Mouse (Mus musculus) embryonic stem cell, embryonic (primary cell): Measurements from ENCODE around the gene Chst10.

Experiments
- CTCF ChIA-PET, 4 experiments: fragments of 300-600 bp in 2 of 4; fragments of 350-600 bp in 2 of 4; sonication (Branson Sonifier 250); formaldehyde crosslinking; loops; one replicate each; lab custom pipeline; 2022; ENCODE audit warnings: inconsistent platforms in 2 of 4; lab: Charles Lee
- POLR2A ChIA-PET, 4 experiments: fragments of 300-600 bp in 2 of 4; fragments of 350-600 bp in 2 of 4; sonication (Branson Sonifier 250); formaldehyde crosslinking; loops; one replicate each; lab custom pipeline; 2022; ENCODE audit warnings: antibody characterized with exemption in 4 of 4, inconsistent platforms in 1 of 4; lab: Charles Lee

Gene Chst10

DNA sequence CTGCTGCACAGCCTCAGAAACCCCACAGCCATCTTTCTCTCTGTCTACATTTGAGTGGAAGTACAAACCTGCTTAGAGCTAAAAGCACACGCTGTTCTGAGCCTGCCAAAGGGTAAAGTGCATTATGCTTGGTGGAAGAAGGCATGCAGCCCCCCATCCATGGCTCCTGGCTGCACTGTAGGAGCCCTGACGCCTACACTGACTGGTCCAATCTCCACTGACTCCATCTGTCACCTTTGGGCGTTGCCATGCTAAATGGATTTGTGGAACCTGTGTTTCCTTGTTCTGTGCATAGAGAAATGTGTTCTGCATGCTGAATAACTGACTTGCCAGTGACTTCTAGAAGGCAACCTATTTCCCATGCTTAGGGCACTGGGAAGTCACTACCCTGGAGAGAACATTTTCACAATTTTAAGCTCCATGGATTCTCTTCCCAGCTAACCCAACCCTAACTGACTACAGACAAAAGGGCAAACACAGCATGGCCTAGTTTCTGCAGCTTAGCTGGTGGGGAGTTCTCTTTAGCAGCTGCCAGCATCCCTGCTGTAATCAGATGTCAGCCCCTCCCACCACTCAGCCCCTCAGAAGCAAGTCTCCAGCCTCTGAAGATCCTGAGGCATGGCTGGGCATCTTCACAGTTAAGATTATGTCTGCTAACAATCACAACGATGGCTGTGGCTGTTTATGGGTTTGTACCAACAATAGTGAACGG lies 21.1 kb downstream of the Chst10 start:
- ChIA-PET POLR2A (no interaction called here), CTCF (no interaction called here)

DNA sequence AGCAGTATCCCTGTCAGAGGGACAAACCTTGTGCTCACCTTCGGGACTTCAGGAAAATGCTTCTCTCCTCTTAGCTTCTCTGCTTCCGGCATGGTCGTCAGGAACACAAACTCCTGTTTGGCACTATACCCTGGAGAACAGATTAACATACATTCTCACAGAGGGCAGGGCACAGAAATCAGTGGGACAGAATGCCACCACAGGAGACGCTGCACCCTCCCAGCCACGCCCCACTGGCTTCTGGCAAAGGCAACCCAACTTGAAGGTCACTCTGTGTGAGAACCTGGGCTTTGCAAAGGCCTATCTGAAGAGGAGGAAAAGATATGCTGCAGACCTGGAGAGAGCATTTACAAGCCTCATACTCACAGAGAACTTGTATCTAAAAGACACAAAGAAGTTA lies 24.1 kb downstream of the Chst10 start:
- POLR2A ChIA-PET, result no interaction called here
- CTCF ChIA-PET, result interaction anchor here in 2 of 4 experiments (1.3 to 1.5 kb wide), 2 partner anchors 12 to 61 kb away, joined by 3 read pairs; no protein-coding TSS in a partner anchor

DNA sequence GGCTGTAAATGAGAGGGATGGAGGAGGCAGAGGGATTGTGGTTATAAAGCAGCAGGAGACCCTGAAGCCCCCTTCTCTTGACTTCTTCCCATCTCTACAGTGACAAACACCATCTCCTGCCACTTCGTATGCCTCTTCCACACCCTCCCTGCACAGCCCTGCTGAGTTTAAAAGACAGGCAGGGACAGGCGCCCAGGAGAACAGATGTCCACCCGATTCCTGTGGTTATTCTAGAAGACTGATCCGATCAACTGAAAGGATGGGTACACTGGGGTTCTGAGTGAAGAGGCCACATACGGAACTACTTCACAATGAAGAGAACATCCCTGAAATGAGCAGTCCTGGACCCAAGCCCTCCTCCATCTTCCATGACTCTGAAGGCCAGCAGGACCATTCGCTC lies 26.1 kb downstream of the Chst10 start:
- ChIA-PET CTCF (no interaction called here), POLR2A (no interaction called here)

DNA sequence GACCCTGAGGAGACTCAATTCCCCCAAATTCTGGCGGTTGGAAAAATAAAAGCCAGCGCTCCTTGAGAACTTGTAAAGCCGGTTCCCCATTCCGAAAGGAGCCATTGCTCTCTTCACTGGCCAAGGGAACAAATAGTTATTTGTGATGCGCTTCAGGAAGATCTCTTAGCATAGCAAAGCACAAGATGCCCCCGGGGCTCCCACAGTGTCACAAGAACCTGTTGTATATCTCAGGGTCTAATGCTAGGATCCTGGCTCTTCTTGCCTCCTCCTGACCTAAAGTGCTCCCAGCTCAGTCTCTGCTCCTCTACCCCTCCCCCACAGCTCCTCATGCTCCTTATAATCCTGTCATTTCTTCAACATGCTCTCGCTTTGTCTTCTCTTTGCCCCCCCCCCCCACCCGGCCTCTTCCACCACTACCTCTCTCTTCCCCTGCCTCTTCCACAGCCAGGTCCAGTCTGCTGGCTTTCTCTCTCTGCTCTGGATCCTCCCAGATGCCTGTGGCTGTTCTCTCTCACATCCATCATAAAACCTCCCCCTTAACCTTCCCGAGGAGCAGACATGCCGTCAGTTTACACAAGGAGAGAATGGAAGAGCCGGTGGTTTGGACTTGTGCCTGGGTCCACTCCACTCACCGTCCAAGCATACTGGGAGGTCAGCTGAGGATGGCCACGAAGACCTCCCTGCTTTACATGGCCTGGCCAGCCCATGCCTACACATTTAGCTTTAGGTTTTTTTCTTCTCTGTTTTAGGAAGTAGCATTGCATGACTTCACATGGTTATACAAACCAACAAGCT lies 28.4 kb downstream of the Chst10 start:
- CTCF ChIA-PET, result interaction anchor here in 2 of 4 experiments (1.1 to 1.3 kb wide), 2 partner anchors 65 to 81 kb away, joined by 3 to 7 read pairs; no protein-coding TSS in a partner anchor
- POLR2A ChIA-PET, result no interaction called here

DNA sequence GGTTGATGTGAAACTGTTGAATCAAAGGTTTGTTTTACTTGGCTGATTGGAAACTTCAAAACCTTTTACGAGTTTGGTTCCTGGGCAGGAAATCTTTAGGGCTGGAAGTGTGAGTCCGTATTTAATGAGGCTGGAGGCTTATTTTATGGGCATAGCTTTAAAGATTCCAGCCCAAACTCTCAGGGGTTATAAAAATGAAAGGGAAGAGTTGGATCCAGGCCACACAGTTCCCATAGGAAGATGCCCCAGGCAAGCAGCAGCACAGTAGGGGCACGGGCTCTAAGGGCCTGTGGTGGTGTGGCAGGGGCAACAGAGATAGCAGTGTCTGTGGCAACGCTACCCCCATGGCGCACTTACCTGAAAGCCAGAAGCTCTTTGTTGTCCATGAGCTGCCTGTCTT lies 31.7 kb downstream of the Chst10 start:
- POLR2A ChIA-PET, result no interaction called here
- CTCF ChIA-PET, result no interaction called here

DNA sequence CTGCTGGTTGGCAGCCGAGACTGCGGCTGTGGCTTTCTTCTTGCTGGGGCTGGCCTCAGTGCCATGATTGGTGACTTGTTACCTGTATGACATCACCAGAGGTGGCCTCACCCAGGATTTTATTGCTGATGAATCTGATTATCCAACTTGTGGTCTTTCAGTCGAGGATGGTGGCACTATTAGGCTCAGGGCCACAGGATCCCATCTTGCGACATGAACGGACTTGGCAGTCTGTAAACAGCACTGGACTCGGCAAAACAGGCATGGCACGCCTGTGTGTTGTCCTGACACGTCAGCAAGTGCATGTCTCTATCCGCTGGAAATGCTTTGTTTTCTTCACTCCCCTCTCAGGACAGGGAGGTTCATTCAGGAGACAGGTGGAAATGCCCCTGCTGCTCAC lies 33.6 kb downstream of the Chst10 start:
- ChIA-PET CTCF (no interaction called here), POLR2A (no interaction called here)

DNA sequence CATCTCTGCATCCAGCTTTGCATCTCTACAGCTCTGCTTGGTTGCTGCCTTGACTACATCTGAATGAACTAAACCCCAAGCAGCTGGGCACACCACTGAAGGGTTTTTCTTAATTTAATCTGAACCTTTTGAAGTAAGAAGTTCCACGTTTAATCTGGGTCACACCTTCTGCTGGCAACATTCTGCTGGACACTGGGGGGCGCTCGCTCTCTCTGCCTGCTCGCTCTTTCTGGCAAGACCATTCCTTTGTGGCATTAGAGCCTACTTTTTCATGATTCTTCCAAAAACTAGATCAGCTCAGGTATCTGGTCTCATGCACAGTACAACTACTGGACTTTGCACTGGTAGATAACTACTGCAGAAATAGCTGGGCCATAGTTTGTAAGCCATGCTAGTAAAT lies 35.7 kb downstream of the Chst10 start:
- ChIA-PET POLR2A (interaction anchor here in 1 of 4 experiments (1.5 kb wide), 1 partner anchor 13 kb away, joined by 3 read pairs; no protein-coding TSS in a partner anchor), CTCF (interaction anchor here (0.5 to 2.4 kb wide), 15 partner anchors 11 to 884 kb away, joined by 3 to 12 read pairs (median 4); no protein-coding TSS in a partner anchor)

DNA sequence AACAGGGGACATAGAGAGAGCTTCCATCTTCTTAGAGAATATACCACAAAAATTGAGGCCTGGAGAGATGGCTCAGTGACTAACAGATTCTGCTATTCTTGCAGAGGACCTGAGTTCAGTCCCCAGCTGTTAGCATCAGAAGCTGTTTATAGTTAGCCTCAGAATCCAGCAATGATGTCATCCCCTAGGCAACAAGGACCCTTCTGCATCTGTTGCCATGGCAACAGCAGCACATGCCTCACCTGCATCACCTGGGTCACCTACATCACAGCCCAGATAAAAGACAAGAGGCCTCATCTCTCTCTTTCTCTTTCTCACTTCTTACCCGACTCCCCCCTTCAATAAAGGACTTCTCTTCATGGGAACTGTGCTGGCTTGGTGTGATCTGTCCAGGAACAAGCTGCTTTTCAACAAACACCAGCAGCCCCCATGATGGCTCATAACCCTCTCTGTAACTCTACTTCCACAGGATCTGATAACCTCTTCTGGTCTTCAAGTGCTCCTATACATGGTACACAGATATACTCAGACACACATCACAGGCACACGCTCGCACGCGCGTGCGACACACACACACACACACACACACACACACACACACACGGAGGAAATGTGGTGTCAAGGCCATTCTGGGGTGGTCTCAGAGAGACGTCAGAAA lies 37.0 kb downstream of the Chst10 start:
- ChIA-PET POLR2A (interaction anchor here in 1 of 4 experiments (1.5 kb wide), 1 partner anchor 14 kb away, joined by 3 read pairs; no protein-coding TSS in a partner anchor), CTCF (interaction anchor here in 3 of 4 experiments (0.6 to 2.4 kb wide), 7 partner anchors 37 to 883 kb away, joined by 3 to 12 read pairs (median 4); no protein-coding TSS in a partner anchor)

DNA sequence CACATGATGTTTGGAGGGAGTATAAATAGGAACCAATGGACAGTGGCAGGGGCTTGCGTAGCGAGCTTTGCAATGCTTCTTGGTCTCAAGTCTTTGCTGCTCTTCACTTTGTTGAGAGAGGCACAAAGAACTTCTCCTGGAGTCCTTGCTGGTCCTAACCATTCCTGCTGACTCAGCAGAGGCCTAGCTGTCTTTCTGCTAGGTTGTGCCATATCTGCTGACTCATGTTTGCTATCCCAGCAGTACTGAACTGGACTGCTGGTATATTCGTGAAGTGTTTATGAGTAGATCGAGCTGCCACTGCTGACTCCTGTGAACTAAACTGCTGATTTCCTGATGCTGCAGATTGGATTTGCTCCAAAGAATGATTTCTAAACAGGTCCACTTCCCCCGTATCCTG lies 37.8 kb downstream of the Chst10 start:
- ChIA-PET POLR2A (no interaction called here), CTCF (interaction anchor here in 2 of 4 experiments (0.6 to 1.8 kb wide), 4 partner anchors 9 to 882 kb away, joined by 3 to 5 read pairs (median 4); no protein-coding TSS in a partner anchor)

DNA sequence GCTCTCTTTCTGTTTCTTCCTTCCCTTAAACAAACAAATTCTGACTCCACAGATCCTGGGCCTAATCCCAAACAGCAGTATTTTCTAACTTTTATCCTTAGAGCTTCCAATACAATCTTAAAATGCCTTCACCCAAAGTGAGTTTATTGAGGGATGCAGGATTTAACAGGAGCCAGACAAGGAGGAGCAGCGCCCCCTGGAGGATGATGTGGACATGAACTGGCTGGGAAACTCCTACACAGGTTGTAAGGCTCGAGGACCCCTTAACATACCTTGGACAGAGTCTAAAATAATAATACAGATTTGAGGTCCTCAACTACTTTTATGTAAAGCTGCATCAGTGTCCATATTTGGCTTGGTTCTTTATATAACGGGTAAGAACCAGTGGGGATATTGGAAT lies 41.8 kb downstream of the Chst10 start:
- CTCF ChIA-PET, result interaction anchor here in 3 of 4 experiments (0.6 to 1.5 kb wide), 5 partner anchors 52 to 607 kb away, joined by 3 to 5 read pairs (median 3); no protein-coding TSS in a partner anchor
- POLR2A ChIA-PET, result interaction anchor here in 1 of 4 experiments (0.7 kb wide), 1 partner anchor 50 kb away, joined by 3 read pairs; no protein-coding TSS in a partner anchor

DNA sequence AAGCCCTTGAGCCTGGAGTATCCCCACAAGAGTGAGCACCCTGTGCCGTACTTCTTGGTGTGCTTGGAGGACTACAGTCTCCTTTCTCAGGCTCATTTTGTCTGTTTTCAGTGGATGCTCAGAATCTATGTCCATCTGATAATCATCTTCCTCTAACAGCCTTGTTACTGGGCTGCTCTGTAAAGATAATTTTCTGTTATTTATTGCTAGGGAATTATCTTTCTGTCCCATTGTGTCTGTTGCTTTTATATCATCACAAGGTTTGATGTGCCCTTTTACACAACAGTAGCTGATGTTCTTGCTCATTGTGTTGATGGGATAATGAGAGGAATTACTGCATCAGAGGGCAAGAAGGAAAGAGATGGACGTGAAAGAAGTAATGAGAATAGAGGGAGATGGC lies 45.7 kb downstream of the Chst10 start:
- POLR2A ChIA-PET, result no interaction called here
- CTCF ChIA-PET, result no interaction called here

DNA sequence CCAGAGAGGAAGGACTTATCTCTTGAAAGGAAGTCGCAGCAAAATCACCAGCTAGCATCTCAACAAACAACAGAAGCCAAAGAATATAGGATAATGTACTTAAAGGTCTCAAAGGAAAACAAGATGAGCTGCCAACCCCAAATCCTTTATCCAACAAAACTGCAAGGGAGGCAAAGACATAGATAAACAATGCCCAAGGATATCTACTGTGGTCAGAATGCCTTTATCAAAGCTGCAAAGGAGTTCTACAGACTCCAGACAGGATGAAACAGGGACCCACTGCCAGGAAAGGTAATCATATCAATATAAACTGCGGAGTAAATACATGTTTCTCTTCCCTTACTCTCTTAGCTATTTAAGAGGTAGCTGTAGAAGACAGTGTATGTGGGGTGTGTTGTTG lies 47.3 kb downstream of the Chst10 start:
- CTCF ChIA-PET, result interaction anchor here in 2 of 4 experiments (0.7 to 0.8 kb wide), 2 partner anchors 9 to 52 kb away, joined by 3 to 4 read pairs; no protein-coding TSS in a partner anchor
- POLR2A ChIA-PET, result no interaction called here

DNA sequence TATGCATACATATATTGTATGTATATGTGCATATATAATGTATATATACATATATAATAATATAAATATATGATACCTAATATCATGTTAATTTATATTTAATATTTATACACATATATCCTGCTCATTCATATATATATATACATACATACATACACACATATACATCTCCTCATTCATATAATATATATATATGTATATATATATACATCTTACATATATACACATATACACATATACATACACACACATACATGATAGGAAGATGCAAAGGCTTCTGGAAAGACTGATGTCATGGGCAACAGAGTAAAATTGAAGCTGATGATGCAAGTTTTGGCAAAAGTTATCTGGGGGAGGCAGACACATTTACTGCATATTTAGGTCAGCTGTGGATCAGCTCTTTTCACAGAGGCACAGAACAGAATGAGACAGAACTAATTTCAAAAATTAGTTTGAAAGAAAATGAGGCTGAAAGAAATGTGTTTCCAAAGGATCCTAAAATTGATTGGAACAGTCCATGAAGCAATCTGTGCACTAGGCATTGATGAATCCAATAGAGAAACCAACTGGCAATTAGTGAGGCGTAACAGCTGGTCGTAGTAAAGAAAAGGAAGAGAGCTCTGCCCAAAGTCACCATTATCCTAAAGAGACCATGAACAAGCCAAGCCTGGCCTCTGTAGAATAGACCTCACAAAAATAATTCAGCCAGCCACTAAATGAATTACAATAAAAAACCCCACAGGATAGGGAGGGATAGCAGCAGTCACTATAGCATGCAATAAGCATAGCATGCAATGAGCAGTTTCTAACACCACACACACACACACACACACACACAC lies 49.3 kb downstream of the Chst10 start:
- POLR2A ChIA-PET, result interaction anchor here in 1 of 4 experiments (1.7 kb wide), 1 partner anchor 25 kb away, joined by 4 read pairs; no protein-coding TSS in a partner anchor

DNA sequence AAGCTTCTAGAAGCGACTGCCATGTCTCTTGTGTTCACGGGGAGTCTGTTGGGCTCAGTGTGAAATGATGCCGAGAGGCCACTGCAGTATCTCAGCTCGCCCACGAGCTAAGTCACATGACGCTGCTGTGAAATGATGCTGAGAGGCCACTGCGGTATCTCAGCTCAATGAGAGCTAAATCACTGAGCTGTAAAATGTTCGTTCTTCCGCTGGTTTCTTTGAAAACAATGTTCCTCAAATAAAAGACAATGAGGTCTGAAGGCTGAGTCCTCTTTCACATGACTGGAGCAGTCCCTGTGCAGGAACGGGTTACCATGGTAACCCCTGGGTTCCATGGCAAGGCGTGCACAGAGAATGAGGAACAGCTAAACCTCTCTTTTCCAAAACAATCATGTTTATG lies 50.0 kb downstream of the Chst10 start:
- CTCF ChIA-PET, result interaction anchor here in 2 of 4 experiments (0.8 to 0.9 kb wide), 2 partner anchors 13 to 663 kb away, joined by 3 to 4 read pairs; no protein-coding TSS in a partner anchor
- POLR2A ChIA-PET, result interaction anchor here in 1 of 4 experiments (1.7 kb wide), 1 partner anchor 24 kb away, joined by 4 read pairs; no protein-coding TSS in a partner anchor

More for the DNA sequence above, 49.3 kb downstream of the Chst10 start:
- CTCF ChIA-PET, result interaction anchor here in 2 of 4 experiments (0.8 to 0.9 kb wide), 2 partner anchors 14 to 663 kb away, joined by 3 to 4 read pairs; no protein-coding TSS in a partner anchor

DNA sequence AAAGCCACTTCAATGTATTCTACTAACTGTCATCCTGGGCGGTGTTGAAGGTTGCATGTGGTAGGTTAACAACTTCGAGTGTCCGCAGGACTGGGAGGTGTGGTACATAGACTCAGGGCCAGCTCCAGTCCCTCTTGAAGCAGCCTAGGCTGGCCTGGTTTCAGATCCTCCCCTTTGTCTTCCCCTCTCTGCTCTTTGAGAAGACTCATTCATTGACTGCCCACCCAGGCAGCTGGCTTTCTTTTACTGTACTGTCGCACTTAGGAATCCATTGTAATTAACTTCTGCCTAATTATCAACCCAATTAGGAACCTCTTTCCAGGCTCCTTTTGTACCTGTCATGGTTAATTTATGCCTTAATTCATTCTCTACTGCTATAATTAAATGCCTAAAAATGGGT lies 54.7 kb downstream of the Chst10 start:
- CTCF ChIA-PET, result interaction anchor here in 1 of 4 experiments (0.7 kb wide), 1 partner anchor 94 kb away, joined by 3 read pairs; no protein-coding TSS in a partner anchor
- POLR2A ChIA-PET, result interaction anchor here in 1 of 4 experiments (0.6 kb wide), 1 partner anchor 45 kb away, joined by 3 read pairs; no protein-coding TSS in a partner anchor

DNA sequence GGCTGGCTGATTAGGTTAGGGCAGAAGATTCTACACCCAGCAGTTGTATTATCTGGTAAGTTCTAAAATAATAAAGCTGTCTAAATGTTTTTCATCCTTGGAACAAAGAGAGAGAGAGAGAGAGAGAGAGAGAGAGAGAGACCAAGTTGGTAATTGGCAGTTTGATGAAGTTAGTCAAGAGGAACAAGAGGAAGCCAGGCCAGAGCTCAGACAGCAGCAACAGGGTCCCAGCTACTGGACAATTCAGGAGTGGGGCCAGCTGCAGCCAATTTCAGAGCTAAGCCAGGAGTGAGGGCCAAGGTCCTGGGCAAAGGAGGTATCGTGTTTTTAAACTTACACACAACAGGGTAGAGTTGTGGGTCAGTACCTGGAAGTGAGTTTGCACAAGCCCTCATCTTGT lies 55.1 kb downstream of the Chst10 start:
- CTCF ChIA-PET, result interaction anchor here in 3 of 4 experiments (0.7 kb wide), 3 partner anchors 94 to 954 kb away, joined by 3 to 5 read pairs (median 3); no protein-coding TSS in a partner anchor
- POLR2A ChIA-PET, result interaction anchor here in 1 of 4 experiments (0.6 kb wide), 1 partner anchor 45 kb away, joined by 3 read pairs; no protein-coding TSS in a partner anchor

DNA sequence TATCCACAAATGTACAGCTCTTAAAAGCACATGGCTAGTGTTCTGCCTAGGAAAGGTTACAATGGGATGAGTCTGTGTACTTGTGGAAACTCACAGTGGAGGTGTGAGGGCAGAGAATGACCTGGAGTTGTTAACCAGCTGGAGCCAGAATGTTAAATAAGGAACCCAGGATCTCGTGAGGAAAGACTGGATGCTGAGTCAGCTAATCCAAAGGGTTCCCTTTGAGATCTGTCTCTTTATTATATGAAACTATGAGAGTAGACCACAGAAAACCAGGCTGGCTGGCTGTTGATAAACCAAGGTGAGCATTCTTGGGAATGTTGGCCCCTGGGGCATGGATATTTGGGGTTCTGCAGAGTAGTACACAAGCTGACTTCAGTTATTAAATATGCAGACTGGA lies 58.0 kb downstream of the Chst10 start:
- CTCF ChIA-PET, result no interaction called here
- POLR2A ChIA-PET, result no interaction called here
